Mouse (Mus musculus) hindbrain, embryonic 12.5 days (tissue): ENCODE results near the gene Nisch. TPM values are rescaled to one million over a fixed set of nuclear protein-coding genes. Genes with fewer than 3 reads are reported as not detected.

Experiments
- ATAC-seq: fragments of 200-750 bp; cut with Nextera tagmentation; 2 replicates; pipeline ENCODE4 v1.8.0; 2017; ENCODE audit warnings: moderate TSS enrichment; ENCODE audit not compliant: low FRiP score
- H3K27ac ChIP-seq: fragments of 300-500 bp; sonication (generic); 2 replicates; pipeline ENCODE4 v1.5.1; 2016; ENCODE audit warnings: mild to moderate bottlenecking
- H3K27me3 ChIP-seq: fragments of 300-500 bp; sonication (generic); 2 replicates; pipeline ENCODE4 v1.6.1; 2016; ENCODE audit warnings: mild to moderate bottlenecking
- H3K36me3 ChIP-seq: fragments of 300-500 bp; sonication (generic); 2 replicates; pipeline ENCODE4 v1.6.1; 2016; ENCODE audit warnings: mild to moderate bottlenecking
- H3K4me1 ChIP-seq: fragments of 300-500 bp; sonication (generic); 2 replicates; pipeline ENCODE4 v1.6.1; 2016
- H3K4me2 ChIP-seq: fragments of 300-500 bp; sonication (generic); replicated peaks from 2 replicates; pipeline ENCODE4 v1.6.1; 2016; ENCODE audit warnings: mild to moderate bottlenecking
- H3K4me3 ChIP-seq: fragments of 300-500 bp; sonication (generic); 2 replicates; pipeline ENCODE4 v1.5.1; 2016; ENCODE audit warnings: mild to moderate bottlenecking
- H3K9ac ChIP-seq: fragments of 300-500 bp; sonication (generic); 2 replicates; pipeline ENCODE4 v1.6.1; 2016; ENCODE audit warnings: mild to moderate bottlenecking, moderate library complexity
- H3K9me3 ChIP-seq: fragments of 300-500 bp; sonication (generic); replicated peaks from 2 replicates; pipeline ENCODE4 v1.6.1; 2016; ENCODE audit warnings: mild to moderate bottlenecking
- WGBS: fragments of 180-500 bp; shearing (Covaris S2); methylation state at CpG from one replicate; pipeline ENCODE4 v1.1.7; 2016; 5-methylcytosine and 5-hydroxymethylcytosine counted together
- polyA plus RNA-seq: library from polyadenylated mRNA; unstranded; fragments of >200 nt; fragmentation: Nextera tagmentation; extraction: Ambion mirVana; gene quantifications from 2 replicates; pipeline ENCODE4 v1.2.1, GENCODE M21; 2016

Nisch gene
- polyA plus RNA-seq, 1 experiment from 2014 or later: 474 TPM

GRCm38 (mm10) chr14:31237101-31237882, 20.5 kb upstream of the Nisch start:
- Histone ChIP-seq H3K9ac (no peak overlapping the region), H3K9me3 (no peaks in the 10 kb centered on the region), H3K4me1 (no peaks in the 10 kb centered on the region), H3K4me2 (no peak overlapping the region), H3K27ac (no peak overlapping the region), H3K27me3 (no peaks in the 10 kb centered on the region), H3K4me3 (no peak overlapping the region), H3K36me3 (peaks cover 5% of the 10 kb centered on the region)
- WGBS: 85% methylated on average over 7 of the region's 7 CpGs
- no peak for ATAC-seq

GRCm38 (mm10) chr14:31233996-31234591, 17.3 kb upstream of the Nisch start:
- Histone ChIP-seq H3K4me1 (0 out of 2 replicates have a peak, but pooled peaks cover 4% of the 10 kb centered on the region), H3K4me3 (no peak overlapping the region), H3K4me2 (0 out of 2 replicates have a peak overlapping the region, but pooled peaks have one; percentile 15), H3K9ac (no peak overlapping the region), H3K27me3 (no peaks in the 10 kb centered on the region), H3K27ac (no peak overlapping the region), H3K9me3 (no peaks in the 10 kb centered on the region), H3K36me3 (peaks cover 5% of the 10 kb centered on the region)
- WGBS: 29% methylated on average over 11 of the region's 11 CpGs
- no peak for ATAC-seq

GRCm38 (mm10) chr14:31233070-31233995, 16.6 kb upstream of the Nisch start:
- Histone ChIP-seq H3K27ac (no peak overlapping the region), H3K4me1 (0 out of 2 replicates have a peak, but pooled peaks cover 4% of the 10 kb centered on the region), H3K9me3 (no peaks in the 10 kb centered on the region), H3K9ac (no peak overlapping the region), H3K4me2 (no peak overlapping the region), H3K4me3 (no peak overlapping the region), H3K27me3 (no peaks in the 10 kb centered on the region), H3K36me3 (peaks cover 5% of the 10 kb centered on the region)
- 86% methylated on average over 14 of the region's 14 CpGs for WGBS
- peak; percentile 32; the same call in 1 of the 2 replicates for ATAC-seq

GRCm38 (mm10) chr14:31232404-31233069, 15.8 kb upstream of the Nisch start:
- no peak overlapping the region for H3K9ac ChIP-seq
- H3K27me3 ChIP-seq: no peaks in the 10 kb centered on the region
- H3K36me3 ChIP-seq: peaks cover 5% of the 10 kb centered on the region; the same call in 1 of the 2 replicates
- H3K4me2 ChIP-seq: no peak overlapping the region
- no peak overlapping the region for H3K27ac ChIP-seq
- 0 out of 2 replicates have a peak, but pooled peaks cover 9% of the 10 kb centered on the region for H3K4me1 ChIP-seq
- no peak overlapping the region for H3K4me3 ChIP-seq
- H3K9me3 ChIP-seq: no peaks in the 10 kb centered on the region
- no peak for ATAC-seq
- 85% methylated on average over 13 of the region's 13 CpGs for WGBS

- ATAC-seq: no peak
- WGBS: 71% methylated on average over 8 of the region's 8 CpGs
- H3K9me3 ChIP-seq: no peaks in the 10 kb centered on the region
These were observed 13.7 kb upstream of the Nisch start for GRCm38 (mm10) chr14:31230442-31230841.

GRCm38 (mm10) chr14:31228234-31228633, 11.5 kb upstream of the Nisch start:
- Histone ChIP-seq H3K36me3 (no peaks in the 10 kb centered on the region), H3K27ac (no peak overlapping the region)
- no peak for ATAC-seq

More at GRCm38 (mm10) chr14:31230442-31230841, 13.7 kb upstream of the Nisch start:
- Histone ChIP-seq H3K27ac (no peak overlapping the region), H3K27me3 (no peaks in the 10 kb centered on the region), H3K9ac (no peak overlapping the region), H3K36me3 (no peaks in the 10 kb centered on the region), H3K4me3 (no peak overlapping the region), H3K4me1 (peaks cover 13% of the 10 kb centered on the region), H3K4me2 (no peak overlapping the region)

GRCm38 (mm10) chr14:31226978-31227377, 10.2 kb upstream of the Nisch start:
- Histone ChIP-seq H3K4me3 (no peak overlapping the region), H3K9me3 (no peaks in the 10 kb centered on the region), H3K27me3 (no peaks in the 10 kb centered on the region), H3K27ac (no peak overlapping the region), H3K4me2 (no peak overlapping the region), H3K9ac (no peak overlapping the region), H3K4me1 (peaks cover 13% of the 10 kb centered on the region), H3K36me3 (no peaks in the 10 kb centered on the region)
- no peak for ATAC-seq
- WGBS: 66% methylated on average over 4 of the region's 4 CpGs

More at GRCm38 (mm10) chr14:31228234-31228633, 11.5 kb upstream of the Nisch start:
- H3K9ac ChIP-seq: no peak overlapping the region
- no peak overlapping the region for H3K4me3 ChIP-seq
- peaks cover 13% of the 10 kb centered on the region for H3K4me1 ChIP-seq
- 70% methylated on average over 6 of the region's 6 CpGs for WGBS
- no peaks in the 10 kb centered on the region for H3K27me3 ChIP-seq
- H3K4me2 ChIP-seq: no peak overlapping the region
- H3K9me3 ChIP-seq: no peaks in the 10 kb centered on the region

- H3K27ac ChIP-seq: 0 out of 2 replicates have a peak within 1 kb of the TSS, but pooled peaks have one; percentile 35
- peak; percentile 68 for ATAC-seq
- peaks cover 7% of the 10 kb centered on the region for H3K27me3 ChIP-seq
- H3K4me1 ChIP-seq: peaks cover 21% of the 10 kb centered on the region
- H3K4me3 ChIP-seq: no peak within 1 kb of the TSS
- no peaks in the 10 kb centered on the region for H3K9me3 ChIP-seq
- 0 out of 2 replicates have a peak within 1 kb of the TSS, but pooled peaks have one; percentile 17 for H3K4me2 ChIP-seq
- H3K9ac ChIP-seq: peak within 1 kb of the TSS; percentile 43; the same call in 1 of the 2 replicates
- 10% methylated on average over 11 of the region's 11 CpGs for WGBS
- H3K36me3 ChIP-seq: no peaks in the 10 kb centered on the region
These were observed 920 bp upstream of the Nisch start, which contains the start of gene Sema3g for GRCm38 (mm10) chr14:31217666-31218065. Sema3g (plus strand) TSS chr14:31217860.

- no peak overlapping the region for H3K4me2 ChIP-seq
These were observed 1.4 kb downstream of the Nisch start for GRCm38 (mm10) chr14:31215157-31216002.

GRCm38 (mm10) chr14:31214684-31215083, 2.1 kb downstream of the Nisch start:
- Histone ChIP-seq H3K9me3 (no peaks in the 10 kb centered on the region), H3K4me2 (no peak overlapping the region), H3K4me1 (peaks cover 21% of the 10 kb centered on the region), H3K36me3 (no peaks in the 10 kb centered on the region), H3K27me3 (peaks cover 7% of the 10 kb centered on the region), H3K9ac (no peak overlapping the region), H3K27ac (no peak overlapping the region), H3K4me3 (no peak overlapping the region)
- ATAC-seq: no peak
- WGBS: 89% methylated on average over 3 of the region's 3 CpGs

More at GRCm38 (mm10) chr14:31215157-31216002, 1.4 kb downstream of the Nisch start:
- WGBS: 33% methylated on average over 15 of the region's 15 CpGs
- Histone ChIP-seq H3K9me3 (no peaks in the 10 kb centered on the region), H3K4me3 (no peak overlapping the region), H3K27me3 (peaks cover 7% of the 10 kb centered on the region), H3K4me1 (peaks cover 21% of the 10 kb centered on the region), H3K27ac (no peak overlapping the region), H3K36me3 (no peaks in the 10 kb centered on the region), H3K9ac (0 out of 2 replicates have a peak overlapping the region, but pooled peaks have one; percentile 8)
- ATAC-seq: peak; percentile 62
